Mouse (Mus musculus): ENCODE results near the gene Phlda2.
A peak's percentile ranks its signal among the peaks of the same experiment; 100 is the strongest.
"Not testable (repeated sequence)": the region's sequence is repeated elsewhere in the genome, so short reads cannot be mapped to it uniquely, and the experiment has no call there.

The Phlda2 gene

DNA sequence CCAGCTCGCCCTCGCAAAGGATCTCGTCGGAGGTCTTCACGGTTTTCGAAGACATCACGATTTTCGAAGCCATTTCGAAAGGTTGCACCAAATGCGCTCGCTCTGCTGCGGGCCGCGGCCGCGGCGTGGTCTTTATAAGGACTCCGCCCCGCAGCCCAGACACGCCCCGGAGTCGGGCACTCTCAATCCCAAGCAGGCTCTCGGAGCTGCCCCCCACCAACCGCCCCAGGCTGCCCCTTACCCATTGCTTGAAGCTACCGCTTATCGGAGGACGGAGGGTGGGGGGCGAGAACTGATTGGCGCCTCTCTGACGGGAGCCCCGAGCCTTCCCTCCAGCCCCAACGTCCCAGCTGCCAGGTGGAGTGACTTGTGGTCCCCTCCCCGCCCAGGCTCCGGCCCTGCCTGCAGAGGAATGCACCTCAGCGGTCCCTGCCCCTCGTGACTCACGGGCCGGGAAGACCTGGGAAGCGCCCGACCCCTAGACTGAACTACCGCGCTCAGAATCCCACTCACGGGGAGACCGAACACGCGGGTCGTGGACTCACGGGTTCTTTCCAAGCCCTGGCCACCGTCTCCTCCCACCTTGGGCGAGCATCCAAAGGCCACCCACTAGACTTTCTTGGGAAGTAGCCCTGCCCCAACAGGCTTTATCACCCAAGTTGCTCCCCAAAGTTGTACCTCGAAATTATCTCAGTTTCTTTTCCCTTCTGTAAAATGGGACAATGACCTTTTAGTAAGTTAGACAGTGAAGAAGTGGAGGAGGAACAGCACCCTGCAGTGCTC, at the start of gene Phlda2:
Gene Phlda2, minus strand, starts transcription at position 733 of the 783 bp plus-strand sequence.
- DNase-seq (ENCODE audit: low spot score) = no peak

DNA sequence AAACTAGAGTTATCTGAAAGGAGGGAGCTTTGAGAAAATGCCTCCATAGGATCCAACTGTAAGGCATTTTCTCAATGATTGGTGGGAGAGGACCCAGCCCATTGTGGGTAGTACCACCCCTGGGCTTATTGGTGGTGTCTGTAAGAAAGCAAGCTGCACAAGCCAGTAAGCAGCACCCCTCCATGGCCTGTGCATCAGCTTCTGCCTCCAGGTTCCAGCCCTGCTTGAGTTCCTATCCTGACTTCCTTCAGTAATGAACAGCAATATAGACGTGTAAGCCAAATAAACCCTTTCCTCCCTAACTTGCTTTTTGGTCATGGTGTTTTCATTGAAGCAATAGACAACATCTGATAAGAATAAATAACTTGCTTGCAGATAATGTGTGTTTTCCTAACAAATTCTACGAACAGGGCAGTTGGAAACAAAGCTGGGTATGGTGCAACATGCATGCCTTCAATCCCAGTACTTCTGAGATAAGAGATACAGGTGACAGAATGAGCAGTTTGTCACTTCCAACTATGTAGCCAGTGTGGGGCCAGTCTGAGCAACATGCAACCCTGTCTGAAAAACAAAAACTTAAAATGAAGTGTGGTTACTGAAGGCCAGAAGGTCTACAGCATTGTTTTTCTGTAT, 46.8 kb upstream of the Phlda2 start:
- no peak for DNase-seq (ENCODE audit: low spot score)

DNA sequence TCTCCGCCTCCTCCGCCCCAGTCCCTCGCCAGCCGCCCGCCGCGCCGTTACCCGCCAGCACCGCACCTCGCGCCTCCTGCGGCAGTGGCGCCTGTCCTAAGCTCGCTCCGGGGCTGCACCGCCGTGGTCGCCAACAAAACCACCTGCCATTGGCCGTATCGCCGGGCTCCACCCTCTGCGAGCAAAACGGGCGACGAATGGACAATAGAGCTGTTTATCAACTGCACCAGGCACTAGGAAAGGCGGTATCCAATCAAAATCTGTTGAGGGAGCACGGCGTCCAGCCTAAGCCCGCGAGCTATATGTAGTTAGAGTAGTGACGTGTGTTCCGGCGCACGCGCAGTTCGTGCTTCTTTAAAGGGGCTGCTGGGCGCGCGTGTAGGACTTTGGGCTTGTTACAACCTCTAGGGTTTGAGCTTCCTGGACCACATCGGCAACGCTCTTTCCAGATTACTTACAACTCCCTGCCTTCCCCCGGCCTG, 46.1 kb upstream of the Phlda2 start, which contains the start of gene Nap1l4:
Gene Nap1l4, minus strand, starts transcription at position 131 of the 482 bp plus-strand sequence.
- peak; percentile 100 for DNase-seq (ENCODE audit: low spot score)

DNA sequence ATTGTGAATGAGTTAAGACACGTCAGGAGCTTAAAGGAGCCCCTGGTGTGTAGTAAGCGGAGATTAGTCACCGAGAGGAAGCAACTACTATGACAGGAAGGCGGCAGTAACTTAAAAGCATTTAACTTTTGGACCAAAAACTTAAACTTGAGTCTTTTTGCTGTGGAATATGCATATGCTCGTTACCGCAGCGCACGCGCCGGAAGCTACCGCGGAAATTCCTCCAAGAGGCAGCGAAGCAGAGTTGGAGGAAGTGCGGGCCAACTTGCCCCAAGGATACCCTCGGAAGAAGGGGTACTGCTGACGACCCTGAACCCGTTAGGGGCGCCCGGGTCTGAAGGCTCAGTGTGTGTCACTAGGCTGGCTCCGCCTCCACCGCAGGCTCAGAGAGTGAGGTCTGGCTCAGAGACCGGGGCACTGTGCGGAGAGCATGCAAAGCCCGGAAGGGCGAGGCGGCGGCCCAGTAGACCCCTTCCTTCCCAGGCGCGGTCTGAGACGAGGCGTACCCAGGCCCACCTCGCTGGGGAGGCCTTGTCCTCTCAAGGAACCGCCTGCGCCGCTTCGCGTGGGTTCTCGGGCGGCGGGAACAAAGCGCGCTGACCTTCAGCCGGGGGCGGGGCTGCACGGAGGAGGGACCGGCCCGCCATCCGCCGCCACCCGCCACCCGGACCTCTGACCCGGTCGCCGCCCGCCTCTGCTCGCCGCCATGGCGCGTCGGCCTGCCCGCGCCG, 45.4 kb upstream of the Phlda2 start:
- no peak for DNase-seq (ENCODE audit: low spot score)

DNA sequence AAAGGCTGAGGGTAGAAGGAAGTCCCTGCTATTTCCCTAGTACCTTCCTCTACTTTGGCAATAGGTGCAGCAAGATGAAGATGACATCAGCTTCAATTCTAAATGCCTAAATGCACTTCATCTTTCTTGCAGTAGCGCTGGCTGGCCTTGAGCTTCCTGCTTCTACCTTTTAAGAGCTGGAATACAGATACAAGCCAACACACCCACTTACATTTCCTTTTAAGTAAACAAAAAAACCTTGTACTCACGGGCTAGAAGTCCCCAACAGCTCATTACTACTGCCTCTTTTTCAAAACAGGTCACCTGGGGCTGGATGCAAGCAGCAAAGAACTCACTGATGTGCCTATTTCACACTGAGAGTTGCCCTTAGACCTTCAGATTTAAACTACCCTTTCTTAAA, 43.6 kb upstream of the Phlda2 start:
- DNase-seq (ENCODE audit: low spot score) = no peak

DNA sequence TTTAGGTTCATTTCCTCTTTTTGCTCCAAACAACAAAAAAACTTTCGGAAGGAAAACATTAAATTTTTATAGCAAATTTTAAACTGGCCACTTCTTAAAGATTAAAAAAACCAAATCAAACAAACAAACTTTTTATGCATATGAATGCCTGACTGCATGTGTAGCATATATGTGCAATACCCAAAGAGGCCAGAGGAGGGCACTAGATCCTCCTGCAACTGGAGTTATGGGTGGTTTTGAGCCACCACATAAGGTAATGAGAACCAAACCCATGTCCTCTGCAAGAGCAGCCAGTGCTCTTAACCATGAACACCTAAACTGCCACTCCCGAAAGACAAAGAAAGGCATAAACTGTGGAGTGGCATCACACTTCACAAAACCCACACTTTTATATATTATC, 41.4 kb upstream of the Phlda2 start:
- no peak for DNase-seq (ENCODE audit: low spot score)

DNA sequence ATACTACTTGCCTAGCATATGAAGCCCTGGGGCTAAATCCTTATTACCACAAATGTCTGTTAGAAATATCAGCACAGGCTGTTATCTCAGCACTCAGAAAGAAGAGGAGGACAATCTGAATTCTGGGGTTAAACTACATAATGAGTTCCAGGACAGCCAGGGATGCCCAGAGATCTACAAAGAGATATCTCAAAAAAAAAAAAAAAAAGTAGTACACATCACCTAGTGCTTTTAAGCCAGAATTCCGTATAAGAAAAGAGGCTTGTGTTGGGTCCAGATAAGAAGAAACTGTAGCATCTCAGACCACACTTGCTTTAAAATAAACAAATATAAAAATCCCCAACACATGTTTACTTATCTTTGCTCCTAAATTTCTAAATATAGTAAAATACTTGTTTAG, 35.7 kb upstream of the Phlda2 start:
- no peak for DNase-seq (ENCODE audit: low spot score)

DNA sequence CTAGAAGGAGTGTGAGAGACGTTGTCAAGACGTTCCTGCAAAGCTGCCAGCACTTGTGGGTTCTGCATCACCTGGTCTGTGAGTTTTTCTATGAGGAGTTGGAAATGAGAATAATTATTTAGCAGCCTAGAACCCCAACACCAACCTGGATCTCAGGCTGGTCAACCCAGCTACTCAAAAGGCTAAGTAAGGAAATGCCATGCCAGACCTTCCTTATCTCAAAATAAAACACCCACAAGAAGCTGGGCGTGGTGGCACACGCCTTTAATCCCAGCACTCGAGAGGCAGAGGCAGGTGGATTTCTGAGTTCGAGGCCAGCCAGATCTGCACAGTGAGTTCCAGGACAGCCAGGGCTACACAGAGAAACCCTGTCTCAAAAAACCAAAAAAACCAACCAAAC, 35.3 kb upstream of the Phlda2 start:
- DNase-seq (ENCODE audit: low spot score) = not testable (repeated sequence)

DNA sequence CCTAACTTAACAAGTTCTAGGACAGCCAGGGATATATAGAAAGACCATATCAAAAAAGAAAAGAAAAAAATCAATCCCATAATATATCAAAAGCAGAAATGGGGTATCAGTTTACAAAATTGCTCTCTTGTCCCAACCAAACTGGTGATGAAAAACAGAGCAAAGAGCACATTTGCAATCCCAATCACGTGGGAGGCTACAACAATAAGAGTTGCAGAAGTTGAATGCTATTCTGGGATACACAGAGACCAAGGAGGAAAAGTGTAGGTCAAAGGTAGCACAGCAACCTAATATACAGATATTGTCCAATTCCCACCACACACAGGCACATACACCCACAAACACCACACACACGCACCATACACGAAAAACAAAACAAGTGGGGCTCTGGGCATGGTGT, 33.3 kb upstream of the Phlda2 start:
- no peak for DNase-seq (ENCODE audit: low spot score)

DNA sequence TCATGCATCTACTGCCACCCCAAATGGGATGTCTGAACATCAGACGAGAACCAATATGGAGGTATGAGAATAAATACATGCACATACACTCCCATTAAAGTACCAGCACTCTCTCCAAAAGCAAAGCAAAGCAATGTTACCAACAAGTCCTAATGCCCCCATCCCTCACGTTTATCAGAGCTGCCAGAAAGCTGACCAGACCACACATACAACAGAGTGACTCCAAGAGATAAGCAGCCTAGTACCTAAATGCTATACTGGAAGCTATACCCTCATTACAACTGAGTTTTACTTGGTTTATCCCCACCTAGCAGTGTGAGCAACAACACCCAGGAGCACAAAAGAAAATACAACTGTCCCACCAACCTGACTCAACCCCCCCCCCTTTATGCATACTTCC, 30.3 kb upstream of the Phlda2 start:
- DNase-seq (ENCODE audit: low spot score) = no peak

DNA sequence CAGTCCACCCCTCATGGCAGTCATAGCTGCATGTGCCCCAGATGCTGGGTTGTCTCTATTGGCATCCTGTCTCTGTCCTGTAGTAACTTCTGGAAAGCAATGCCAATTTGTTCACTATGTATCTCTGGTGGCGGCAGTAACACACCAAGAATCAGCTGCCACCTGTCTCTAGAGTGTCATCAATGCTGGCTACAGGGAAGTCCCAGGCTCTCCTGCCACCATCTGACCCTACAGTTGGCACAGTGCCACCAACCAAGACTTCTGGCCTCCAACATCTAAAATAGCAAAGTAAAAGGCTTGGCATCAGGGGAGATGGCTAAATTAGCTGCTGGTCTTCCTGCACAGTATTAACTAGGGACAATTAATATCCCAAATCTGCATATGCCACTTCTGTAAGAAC, 29.5 kb upstream of the Phlda2 start:
- no peak for DNase-seq (ENCODE audit: low spot score)

DNA sequence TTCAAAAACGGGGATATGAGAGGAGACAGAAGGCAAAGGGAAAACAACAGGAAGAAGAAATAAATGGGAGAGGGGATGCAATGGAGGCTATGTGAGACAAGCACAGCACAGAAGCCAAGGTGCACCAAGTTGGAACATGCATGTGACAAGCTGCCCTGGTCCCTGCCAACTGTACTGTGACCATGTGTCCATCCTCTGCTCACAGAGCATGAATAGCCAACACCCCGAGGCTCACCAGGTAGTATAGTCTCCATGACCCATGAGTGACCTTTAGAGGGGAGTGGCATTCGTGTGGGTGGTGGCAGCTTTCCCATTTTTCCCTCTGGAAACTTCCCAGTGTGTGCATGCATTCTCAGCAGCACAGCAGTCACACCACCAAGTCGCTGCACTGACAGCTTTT, 16.4 kb upstream of the Phlda2 start:
- DNase-seq (ENCODE audit: low spot score) = no peak

DNA sequence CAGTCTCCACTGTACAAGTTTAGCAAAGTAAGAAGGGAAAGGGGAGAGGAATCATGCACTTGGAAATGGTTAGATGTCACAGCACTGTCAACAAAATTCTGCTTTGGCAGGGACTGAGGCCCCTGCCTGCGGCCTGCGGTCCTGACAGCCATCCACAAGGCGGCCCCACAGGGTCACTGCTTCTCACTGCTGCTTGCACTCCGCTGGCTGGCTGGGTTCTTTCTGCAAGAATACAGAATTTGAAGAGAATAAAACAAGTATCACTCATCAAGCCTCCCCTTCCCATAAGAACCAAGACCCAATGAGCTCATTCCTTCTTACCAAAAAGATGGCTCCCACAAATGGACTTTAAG, 11.4 kb upstream of the Phlda2 start:
- no peak for DNase-seq (ENCODE audit: low spot score)

DNA sequence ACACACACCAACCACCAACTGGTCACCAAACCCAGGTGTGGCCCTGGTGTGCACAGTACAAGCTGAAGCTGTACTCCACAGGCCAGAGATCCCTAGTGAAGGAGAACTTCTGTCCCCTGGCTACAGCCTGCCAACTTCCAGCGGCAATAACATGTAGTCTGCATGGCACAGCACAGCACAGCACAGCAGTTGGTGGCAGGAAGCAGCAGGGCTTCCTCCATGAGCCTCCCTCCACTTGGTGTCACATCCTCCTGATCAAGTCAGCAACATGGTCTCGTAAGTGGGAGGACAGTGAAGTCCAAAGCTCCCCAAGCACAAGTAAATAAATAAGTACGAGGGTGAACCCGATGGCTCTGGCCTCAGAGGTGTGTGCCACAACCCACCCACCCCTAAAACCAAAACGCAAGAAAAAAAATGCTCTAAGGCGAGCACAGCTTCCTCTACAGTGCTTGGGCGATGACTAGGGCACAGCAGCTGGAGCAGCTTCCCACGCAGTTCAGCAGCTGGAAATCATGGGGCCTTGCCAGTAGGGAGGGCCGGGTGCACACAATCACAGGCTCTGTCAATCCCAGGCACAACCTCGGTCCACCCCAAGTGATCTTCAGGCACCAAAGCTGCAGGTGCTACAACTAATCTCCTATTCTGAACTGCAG, 10.9 kb upstream of the Phlda2 start:
- no peak for DNase-seq (ENCODE audit: low spot score)

DNA sequence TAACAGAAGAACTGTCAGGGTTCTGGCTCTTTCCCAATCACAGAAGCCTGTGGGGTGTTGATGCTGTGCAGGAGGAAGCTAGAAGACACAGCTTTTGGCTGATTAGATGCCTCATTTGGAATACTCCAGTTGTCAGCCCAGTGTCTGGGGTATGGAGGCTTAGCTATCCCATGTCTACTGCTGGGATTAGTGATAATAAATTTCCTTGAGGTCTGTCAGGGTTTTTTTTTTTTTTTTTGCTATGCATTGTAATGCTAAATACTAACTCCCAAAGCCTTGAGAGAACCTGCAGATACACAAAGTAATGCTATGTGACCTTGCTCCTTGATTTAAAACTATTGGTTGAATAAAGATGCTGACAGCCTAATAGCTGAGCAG, 8.4 kb upstream of the Phlda2 start:
- no peak for DNase-seq (ENCODE audit: low spot score)

DNA sequence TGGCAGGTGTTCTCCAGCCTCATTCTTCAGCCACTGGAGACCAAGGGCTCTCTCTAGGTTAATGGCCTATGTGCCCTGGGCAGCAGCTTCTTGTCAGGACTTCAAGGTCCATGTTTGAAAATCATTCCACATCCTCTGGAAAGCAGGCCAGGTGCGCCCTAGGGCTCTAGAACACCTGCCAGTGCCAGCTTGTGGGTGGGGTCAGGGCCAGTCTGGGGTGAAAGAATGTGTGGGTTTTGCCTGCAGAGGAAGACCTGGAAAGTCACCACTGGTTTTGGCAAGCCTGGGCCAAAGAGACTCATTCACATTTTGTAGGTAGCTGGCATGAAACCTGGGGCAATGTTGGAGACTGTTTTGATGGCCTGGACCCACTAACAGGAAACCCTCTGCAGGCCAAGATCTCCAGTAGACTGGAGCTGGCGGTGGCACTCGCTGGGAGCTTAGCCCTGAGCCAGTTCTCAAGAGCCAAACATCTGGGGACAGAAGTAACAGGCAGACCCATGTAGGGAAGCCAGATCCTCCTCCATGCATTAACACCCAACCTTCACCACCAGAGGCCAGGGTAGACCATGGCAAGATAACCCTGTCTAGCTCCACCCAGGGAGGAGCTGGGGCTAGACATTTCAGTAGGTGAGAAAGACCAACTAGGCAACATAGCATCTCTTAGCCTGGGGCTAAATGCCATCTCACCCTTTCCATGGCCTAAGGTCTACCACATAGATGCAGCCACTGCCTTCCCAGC, 7.8 kb upstream of the Phlda2 start:
- DNase-seq (ENCODE audit: low spot score) = no peak

DNA sequence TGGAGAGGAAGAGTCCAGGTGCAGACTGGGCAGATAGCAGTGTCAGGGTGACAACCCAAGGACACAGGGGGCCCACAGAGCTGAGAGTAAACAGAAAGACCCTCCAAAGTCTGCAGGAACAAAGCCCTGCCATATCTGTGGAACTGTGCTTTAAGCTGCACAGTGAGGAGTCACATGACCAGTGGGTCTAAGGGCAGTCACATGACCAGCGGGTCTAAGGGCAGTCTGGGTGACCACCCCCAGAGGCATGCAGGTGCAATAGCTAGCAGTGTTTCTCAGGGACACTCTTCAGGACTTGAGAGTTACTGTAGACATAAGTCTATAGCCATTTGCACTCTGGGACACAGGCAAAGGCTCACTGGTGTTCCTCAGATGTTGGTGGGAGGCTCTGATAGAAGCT, 6.6 kb upstream of the Phlda2 start:
- no peak for DNase-seq (ENCODE audit: low spot score)

DNA sequence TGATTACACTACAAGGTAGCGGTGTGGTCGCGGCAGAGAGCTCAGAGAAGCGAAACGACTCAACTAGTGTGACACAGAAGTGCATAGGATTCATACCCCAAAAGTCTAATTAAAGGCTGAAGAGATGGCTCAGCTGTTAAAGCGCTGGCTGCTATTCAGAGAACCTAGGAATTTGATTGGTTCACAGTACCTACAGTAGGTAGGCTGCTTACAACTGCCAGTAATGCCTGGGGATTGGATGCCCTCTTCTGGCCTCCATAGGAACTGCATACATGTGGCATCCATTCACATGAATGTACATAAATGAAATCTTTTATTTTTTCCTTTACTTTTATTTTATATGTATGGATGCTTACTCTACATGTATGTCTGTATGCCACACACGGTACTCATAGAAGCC, 3.7 kb upstream of the Phlda2 start:
- peak; percentile 50 for DNase-seq (ENCODE audit: low spot score)

DNA sequence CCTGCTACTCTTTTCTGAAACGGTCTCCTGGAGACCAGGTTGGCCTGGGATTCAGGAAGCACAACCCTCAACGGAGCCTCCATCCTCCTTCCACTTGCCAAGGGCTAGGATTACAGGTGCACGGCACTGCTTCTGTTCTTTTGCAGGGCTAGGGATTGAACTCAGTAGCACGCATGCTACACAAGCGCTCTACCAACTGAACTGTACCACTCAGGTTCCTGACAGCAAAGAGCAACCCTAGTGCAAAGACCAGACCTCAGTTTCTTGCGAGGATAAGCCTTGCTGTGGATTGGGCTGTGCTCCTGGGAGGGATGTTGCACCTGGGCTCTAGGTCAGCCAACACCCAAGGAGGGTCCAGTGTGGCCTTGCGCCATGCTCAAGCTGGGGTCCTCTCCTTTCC, 3.3 kb upstream of the Phlda2 start:
- no peak for DNase-seq (ENCODE audit: low spot score)

DNA sequence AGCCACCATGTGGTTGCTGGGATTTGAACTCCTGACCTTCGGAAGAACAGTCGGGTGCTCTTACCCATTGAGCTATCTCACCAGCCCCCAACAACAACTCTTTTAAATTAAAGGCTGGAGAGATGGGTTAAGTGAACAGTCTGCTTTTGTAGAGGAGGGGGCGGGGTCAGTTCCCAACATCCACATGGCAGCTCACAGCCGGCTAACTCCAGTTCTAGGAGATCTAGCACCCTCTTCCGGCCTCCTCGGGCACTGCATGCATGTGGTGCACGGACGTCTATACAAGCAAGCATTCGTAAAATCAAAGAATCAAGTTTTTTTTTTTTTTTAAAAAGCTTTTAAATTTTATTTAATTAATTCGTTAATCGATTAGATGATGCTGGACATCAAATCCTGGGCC, 2.9 kb upstream of the Phlda2 start:
- peak; percentile 60 for DNase-seq (ENCODE audit: low spot score)

DNA sequence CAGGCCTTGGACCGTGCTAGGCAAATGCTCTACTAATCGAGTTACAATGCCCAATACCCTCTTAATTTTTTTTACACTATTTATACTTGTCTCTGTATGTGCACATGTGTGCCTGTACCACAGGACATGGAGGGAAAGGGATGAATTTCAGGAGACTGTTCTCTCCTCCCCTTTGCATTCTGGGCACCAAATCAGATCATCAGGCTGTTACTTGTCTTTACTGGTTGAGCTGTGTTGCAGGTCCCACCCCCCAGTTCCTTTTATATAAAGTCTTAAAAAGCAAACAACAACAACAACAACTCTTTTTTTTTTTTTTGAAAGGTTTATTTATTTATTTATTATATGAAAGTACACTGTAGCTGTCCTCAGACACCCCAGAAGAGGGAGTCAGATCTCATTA, 2.5 kb upstream of the Phlda2 start:
- no peak for DNase-seq (ENCODE audit: low spot score)

DNA sequence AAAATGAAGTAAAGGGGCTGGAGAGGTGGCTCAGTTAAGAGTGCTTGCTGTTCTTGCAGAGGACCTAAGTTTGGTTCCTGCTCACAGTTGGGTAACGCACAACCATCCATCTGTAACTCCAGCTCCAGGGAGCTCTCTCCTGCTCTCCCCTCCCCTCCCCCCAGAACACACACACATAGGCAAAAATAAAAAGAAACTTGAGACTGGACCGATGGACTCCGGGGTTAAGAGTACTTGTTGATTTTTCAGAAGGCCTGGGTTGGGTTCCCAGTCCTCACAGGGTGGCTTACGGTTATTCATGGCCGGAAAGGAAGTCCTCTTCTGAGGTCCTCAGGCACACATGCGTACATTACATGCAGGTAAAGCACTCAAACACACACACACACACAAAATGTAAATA, 976 bp upstream of the Phlda2 start:
- DNase-seq (ENCODE audit: low spot score) = no peak
